Mouse (Mus musculus) spleen, adult 2 months (tissue): ENCODE results near the gene Pde7b.

Experiments
- CTCF ChIP-seq: fragments of 200-500 bp; IDR thresholded peaks from 2 replicates; pipeline ENCODE4 v1.5.1; 2011; ENCODE audit warnings: mild to moderate bottlenecking, inconsistent platforms; ENCODE audit not compliant: insufficient read depth, insufficient read length, insufficient replicate concordance; ENCODE audit errors: extremely low read depth
- POLR2A ChIP-seq: fragments of 200-500 bp; IDR thresholded peaks from 2 replicates; pipeline ENCODE4 v1.6.1; 2011; ENCODE audit warnings: low read depth, low read length, inconsistent platforms

- TF ChIP-seq CTCF (no peak), POLR2A (no peak)
Observed at GRCm38 (mm10) chr10:20719201-20719600, 5.7 kb downstream of the Pde7b start.
